Mouse (Mus musculus) fat pad, adult 2 months (tissue): ENCODE measurements around the gene Creb3l4.
"Not testable (repeated sequence)": the region's sequence is repeated elsewhere in the genome, so short reads cannot be mapped to it uniquely, and the experiment has no call there.

Source experiments
- DNase-seq: peaks from one replicate; pipeline ENCODE4 v3.0.0-alpha.2; 2011; ENCODE audit warnings: low read depth, low spot score; ENCODE audit errors: extremely low read depth

Creb3l4 gene

GRCm38 (mm10) chr3:90242984-90243775 lies at the start of gene Creb3l4:
Gene Creb3l4 (minus strand): TSS chr3:90243512.
- no peak for DNase-seq

GRCm38 (mm10) chr3:90292345-90293275 lies 49.3 kb upstream of the Creb3l4 start, which contains the start of gene Gatad2b:
Gene Gatad2b (plus strand): TSS chr3:90293178.
- DNase-seq, result peak; percentile 99

GRCm38 (mm10) chr3:90291982-90292344 lies 48.7 kb upstream of the Creb3l4 start:
- DNase-seq, result no peak

- no peak for DNase-seq
Measured at GRCm38 (mm10) chr3:90290602-90291001, 47.3 kb upstream of the Creb3l4 start.

GRCm38 (mm10) chr3:90289403-90289802 lies 46.1 kb upstream of the Creb3l4 start:
- DNase-seq, result not testable (repeated sequence)

GRCm38 (mm10) chr3:90284150-90284549 lies 40.8 kb upstream of the Creb3l4 start:
- no peak for DNase-seq

- no peak for DNase-seq
Measured at GRCm38 (mm10) chr3:90280708-90281107, 37.4 kb upstream of the Creb3l4 start.

GRCm38 (mm10) chr3:90279743-90280142 lies 36.4 kb upstream of the Creb3l4 start:
- no peak for DNase-seq

GRCm38 (mm10) chr3:90279216-90279615 lies 35.9 kb upstream of the Creb3l4 start:
- no peak for DNase-seq

- DNase-seq, result no peak
Measured at GRCm38 (mm10) chr3:90278211-90278610, 34.9 kb upstream of the Creb3l4 start.

GRCm38 (mm10) chr3:90277793-90278192 lies 34.5 kb upstream of the Creb3l4 start:
- DNase-seq, result no peak

GRCm38 (mm10) chr3:90276858-90277257 lies 33.5 kb upstream of the Creb3l4 start:
- no peak for DNase-seq

- DNase-seq, result no peak
Measured at GRCm38 (mm10) chr3:90275286-90275685, 32.0 kb upstream of the Creb3l4 start.

GRCm38 (mm10) chr3:90273855-90274254 lies 30.5 kb upstream of the Creb3l4 start:
- DNase-seq, result no peak

GRCm38 (mm10) chr3:90272170-90272569 lies 28.9 kb upstream of the Creb3l4 start:
- DNase-seq, result no peak

- DNase-seq, result no peak
Measured at GRCm38 (mm10) chr3:90270784-90271183, 27.5 kb upstream of the Creb3l4 start.

- DNase-seq, result no peak
Measured at GRCm38 (mm10) chr3:90268971-90269370, 25.7 kb upstream of the Creb3l4 start.

GRCm38 (mm10) chr3:90268190-90268589 lies 24.9 kb upstream of the Creb3l4 start:
- no peak for DNase-seq

- no peak for DNase-seq
Measured at GRCm38 (mm10) chr3:90266901-90267775, 23.8 kb upstream of the Creb3l4 start.

GRCm38 (mm10) chr3:90265932-90266741 lies 22.8 kb upstream of the Creb3l4 start:
- DNase-seq, result no peak
